Mouse (Mus musculus) hindbrain, embryonic 10.5 days (tissue): ENCODE results near the gene Zmiz1. TPM values are rescaled to one million over a fixed set of nuclear protein-coding genes. Genes with fewer than 3 reads are reported as not detected.

ENCODE experiments used
- DNase-seq: peaks from one replicate; pipeline ENCODE4 v3.0.0-alpha.2; 2017; ENCODE audit warnings: low spot score
- H3K27ac ChIP-seq: fragments of 300-500 bp; sonication (generic); 2 replicates; pipeline ENCODE4 v1.5.1; 2016; ENCODE audit warnings: mild to moderate bottlenecking, moderate library complexity
- H3K27me3 ChIP-seq: fragments of 300-500 bp; sonication (generic); 2 replicates; pipeline ENCODE4 v1.6.1; 2016; ENCODE audit warnings: mild to moderate bottlenecking; ENCODE audit not compliant: poor library complexity, insufficient read depth, severe bottlenecking
- H3K36me3 ChIP-seq: fragments of 300-500 bp; sonication (generic); 2 replicates; pipeline ENCODE4 v1.6.1; 2016; ENCODE audit warnings: mild to moderate bottlenecking, moderate library complexity
- H3K4me1 ChIP-seq: fragments of 300-500 bp; sonication (generic); replicated peaks from 2 replicates; pipeline ENCODE4 v1.6.1; 2016; ENCODE audit warnings: mild to moderate bottlenecking
- H3K4me3 ChIP-seq: fragments of 300-500 bp; sonication (generic); 2 replicates; pipeline ENCODE4 v1.5.1; 2016; ENCODE audit warnings: mild to moderate bottlenecking, moderate library complexity
- H3K9me3 ChIP-seq: fragments of 300-500 bp; sonication (generic); 2 replicates; pipeline ENCODE4 v1.6.1; 2016; ENCODE audit warnings: mild to moderate bottlenecking, moderate library complexity
- WGBS: fragments of 180-500 bp; shearing (Covaris S2); methylation state at CpG from one replicate; pipeline ENCODE4 v1.1.7; 2016; 5-methylcytosine and 5-hydroxymethylcytosine counted together
- polyA plus RNA-seq: library from polyadenylated mRNA; unstranded; fragments of >200 nt; fragmentation: Nextera tagmentation; extraction: Ambion mirVana; gene quantifications from 2 replicates; pipeline ENCODE4 v1.2.1, GENCODE M21; 2016

Gene Zmiz1
- polyA plus RNA-seq, 1 experiment from 2014 or later = 60.1 TPM

DNA sequence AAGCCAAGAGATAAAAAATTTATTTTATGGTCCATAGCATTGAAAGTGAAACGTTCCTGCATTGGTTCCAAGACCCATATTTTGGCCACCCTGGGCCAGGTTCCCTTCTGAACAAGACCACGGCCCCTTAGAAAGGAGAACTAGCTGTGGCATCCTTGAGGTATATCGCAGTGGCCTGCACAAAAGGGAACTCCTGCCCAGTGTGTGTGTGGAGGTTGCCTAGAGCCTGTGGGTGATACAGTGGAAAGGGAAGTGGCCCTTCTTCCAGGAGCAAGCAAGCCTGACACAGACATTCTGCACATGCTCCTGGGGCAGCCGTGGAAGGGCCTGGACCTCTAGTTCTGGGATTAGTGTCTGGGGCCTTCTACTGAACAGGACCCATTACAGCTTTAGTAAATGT is 71.4 kb downstream of the Zmiz1 start:
- no peak overlapping the region for H3K4me3 ChIP-seq
- 94% methylated on average over 4 of the region's 4 CpGs for WGBS
- DNase-seq = no peak
- H3K27me3 ChIP-seq = no peaks in the 10 kb centered on the region
- no peaks in the 10 kb centered on the region for H3K9me3 ChIP-seq
- peaks cover 73% of the 10 kb centered on the region for H3K4me1 ChIP-seq
- peak overlapping the region; percentile 29; the same call in 1 of the 2 replicates for H3K27ac ChIP-seq
- peaks cover 77% of the 10 kb centered on the region for H3K36me3 ChIP-seq

- H3K36me3 ChIP-seq = peaks cover 77% of the 10 kb centered on the region
These were observed 71.8 kb downstream of the Zmiz1 start for GRCm38 (mm10) chr14:25530815-25531214.

GRCm38 (mm10) chr14:25533010-25533409 is 74.0 kb downstream of the Zmiz1 start:
- H3K4me1 ChIP-seq = peaks cover 56% of the 10 kb centered on the region
- H3K27ac ChIP-seq = peak overlapping the region; percentile 67
- 75% methylated on average over 3 of the region's 3 CpGs for WGBS
- no peak overlapping the region for H3K4me3 ChIP-seq
- DNase-seq = no peak
- no peaks in the 10 kb centered on the region for H3K9me3 ChIP-seq
- peaks cover 78% of the 10 kb centered on the region for H3K36me3 ChIP-seq
- no peaks in the 10 kb centered on the region for H3K27me3 ChIP-seq

More at GRCm38 (mm10) chr14:25530815-25531214, 71.8 kb downstream of the Zmiz1 start:
- no peaks in the 10 kb centered on the region for H3K27me3 ChIP-seq
- peaks cover 73% of the 10 kb centered on the region for H3K4me1 ChIP-seq
- DNase-seq = no peak
- peak overlapping the region; percentile 29; the same call in 1 of the 2 replicates for H3K27ac ChIP-seq
- WGBS = 79% methylated on average over 5 of the region's 5 CpGs
- H3K4me3 ChIP-seq = no peak overlapping the region
- H3K9me3 ChIP-seq = no peaks in the 10 kb centered on the region

- Histone ChIP-seq H3K9me3 (no peaks in the 10 kb centered on the region), H3K4me3 (no peak overlapping the region), H3K27ac (peak overlapping the region; percentile 64; the same call in 1 of the 2 replicates), H3K36me3 (peaks cover 78% of the 10 kb centered on the region), H3K4me1 (peaks cover 51% of the 10 kb centered on the region), H3K27me3 (no peaks in the 10 kb centered on the region)
- DNase-seq = no peak
- WGBS = 92% methylated on average over 9 of the region's 9 CpGs
These were observed 74.8 kb downstream of the Zmiz1 start for GRCm38 (mm10) chr14:25533631-25534395.

DNA sequence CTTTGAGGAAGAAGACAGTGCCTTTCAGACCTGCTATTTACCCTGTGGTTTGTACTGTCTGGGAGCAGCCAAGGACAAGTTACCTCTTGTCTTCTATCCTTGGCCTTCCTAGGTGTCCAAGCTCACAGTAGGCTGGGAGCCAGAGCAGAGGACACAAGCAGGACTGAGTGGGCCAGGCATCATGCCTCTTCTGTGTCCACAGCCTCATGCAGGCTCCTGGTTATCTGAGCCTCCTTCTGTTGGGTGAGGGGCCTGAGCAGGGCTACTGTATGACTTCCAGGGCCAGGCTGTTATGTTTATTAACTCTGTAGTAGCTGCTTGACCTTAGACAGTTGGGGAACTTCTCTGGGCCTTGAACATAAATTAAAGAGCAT is 75.4 kb downstream of the Zmiz1 start:
- peaks cover 79% of the 10 kb centered on the region for H3K36me3 ChIP-seq
- H3K4me1 ChIP-seq = peaks cover 53% of the 10 kb centered on the region
- no peak for DNase-seq
- no peaks in the 10 kb centered on the region for H3K9me3 ChIP-seq
- no peaks in the 10 kb centered on the region for H3K27me3 ChIP-seq
- H3K4me3 ChIP-seq = no peak overlapping the region
- H3K27ac ChIP-seq = peak overlapping the region; percentile 64

GRCm38 (mm10) chr14:25534918-25535582 is 76.1 kb downstream of the Zmiz1 start:
- peaks cover 57% of the 10 kb centered on the region for H3K4me1 ChIP-seq

DNA sequence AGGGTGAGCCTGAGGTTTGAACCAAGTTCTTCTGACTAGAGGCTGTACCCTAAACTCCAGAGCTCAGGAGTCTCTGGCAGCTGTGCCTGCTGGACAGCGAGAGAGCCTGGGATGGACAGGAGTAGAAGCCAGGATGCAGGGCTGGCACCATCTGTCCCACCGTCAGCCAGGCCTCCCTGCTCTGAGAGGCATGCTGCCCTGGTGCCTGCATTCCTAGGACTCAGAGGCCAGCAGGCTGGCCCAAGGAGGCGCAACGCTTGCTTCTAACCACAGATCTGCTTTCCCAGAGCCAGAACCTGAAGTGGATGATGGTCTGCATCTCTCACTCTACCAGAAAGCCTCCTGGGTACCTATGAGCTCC is 76.6 kb downstream of the Zmiz1 start:
- H3K36me3 ChIP-seq = peaks cover 88% of the 10 kb centered on the region

More at GRCm38 (mm10) chr14:25534918-25535582, 76.1 kb downstream of the Zmiz1 start:
- no peaks in the 10 kb centered on the region for H3K9me3 ChIP-seq
- DNase-seq = no peak
- WGBS = 80% methylated on average over 11 of the region's 11 CpGs
- H3K36me3 ChIP-seq = peaks cover 85% of the 10 kb centered on the region
- H3K27ac ChIP-seq = peak overlapping the region; percentile 64
- H3K27me3 ChIP-seq = no peaks in the 10 kb centered on the region
- no peak overlapping the region for H3K4me3 ChIP-seq

DNA sequence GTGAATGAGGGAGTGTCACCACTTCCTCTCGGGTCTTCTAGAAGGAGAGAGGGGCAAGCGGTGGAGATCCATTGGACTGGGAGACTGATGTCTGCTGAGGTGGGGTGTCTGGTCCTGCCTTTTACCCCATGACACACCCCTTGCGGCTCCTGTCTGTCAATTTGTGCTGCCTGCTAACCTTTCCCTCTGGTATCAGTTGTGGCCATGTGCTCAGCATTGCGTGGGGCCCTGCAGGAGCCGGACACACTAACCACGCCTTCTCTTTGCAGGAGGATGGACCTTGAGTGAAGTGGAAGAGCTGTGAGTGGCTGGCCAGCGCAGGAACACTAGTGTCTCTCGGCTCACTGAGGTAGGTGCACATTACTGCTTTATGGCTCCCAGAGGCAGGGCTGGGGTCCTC is 77.5 kb downstream of the Zmiz1 start:
- no peak for DNase-seq
- Histone ChIP-seq H3K27ac (0 out of 2 replicates have a peak overlapping the region, but pooled peaks have one; percentile 59), H3K4me3 (no peak overlapping the region), H3K4me1 (peaks cover 51% of the 10 kb centered on the region), H3K9me3 (no peaks in the 10 kb centered on the region), H3K27me3 (no peaks in the 10 kb centered on the region), H3K36me3 (peaks cover 88% of the 10 kb centered on the region)
- WGBS = 96% methylated on average over 8 of the region's 8 CpGs

More for the DNA sequence above, 76.6 kb downstream of the Zmiz1 start:
- Histone ChIP-seq H3K9me3 (no peaks in the 10 kb centered on the region), H3K27me3 (no peaks in the 10 kb centered on the region), H3K4me3 (no peak overlapping the region), H3K27ac (peak overlapping the region; percentile 59), H3K4me1 (peaks cover 52% of the 10 kb centered on the region)
- WGBS = 91% methylated on average over 4 of the region's 4 CpGs
- no peak for DNase-seq

DNA sequence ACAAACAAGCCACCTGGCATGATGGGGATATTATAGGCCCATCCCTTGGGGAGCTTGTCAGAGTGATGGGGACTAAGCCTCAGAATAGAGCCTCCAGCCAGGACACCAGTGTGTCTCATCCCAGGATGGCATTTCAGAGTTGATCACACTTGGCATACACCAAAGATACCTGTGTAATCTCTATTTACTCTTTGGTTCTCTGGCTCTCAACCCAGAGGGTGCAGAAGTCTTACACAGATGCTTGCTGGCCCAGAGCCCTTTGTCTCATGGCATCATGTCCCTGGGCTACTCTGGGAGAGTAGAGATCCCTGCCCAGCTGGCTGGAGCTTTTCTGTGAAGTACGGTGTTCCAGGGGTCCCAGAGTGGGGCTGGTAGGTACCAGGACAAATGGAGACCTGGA is 78.4 kb downstream of the Zmiz1 start:
- no peaks in the 10 kb centered on the region for H3K27me3 ChIP-seq
- DNase-seq = no peak
- 98% methylated on average over 1 of the region's 1 CpGs for WGBS
- H3K36me3 ChIP-seq = peaks cover 93% of the 10 kb centered on the region
- H3K4me3 ChIP-seq = no peak overlapping the region
- no peaks in the 10 kb centered on the region for H3K9me3 ChIP-seq
- peaks cover 46% of the 10 kb centered on the region for H3K4me1 ChIP-seq
- no peak overlapping the region for H3K27ac ChIP-seq

DNA sequence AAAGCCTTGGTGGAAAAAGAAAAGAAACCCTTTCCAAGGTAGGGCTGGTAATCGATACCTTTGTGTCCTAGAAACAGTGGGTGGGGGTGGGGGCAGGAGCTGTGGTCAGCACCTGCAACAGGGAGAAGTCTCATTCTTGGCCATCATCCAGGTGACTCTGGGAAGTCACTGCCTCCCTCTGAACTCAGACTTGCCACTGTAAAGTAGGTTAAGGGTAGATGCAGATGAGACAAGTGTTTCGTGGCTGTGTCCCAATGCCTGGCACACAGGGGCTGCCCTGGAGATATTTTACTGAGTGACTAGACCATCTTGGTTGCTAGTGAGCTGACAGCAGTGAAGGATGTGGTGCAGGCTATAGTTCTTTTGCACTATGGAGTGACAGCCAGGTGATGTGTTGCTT is 79.5 kb downstream of the Zmiz1 start:
- no peak overlapping the region for H3K4me3 ChIP-seq
- H3K36me3 ChIP-seq = peaks cover 89% of the 10 kb centered on the region
- H3K9me3 ChIP-seq = no peaks in the 10 kb centered on the region
- DNase-seq = no peak
- 94% methylated on average over 2 of the region's 2 CpGs for WGBS
- no peaks in the 10 kb centered on the region for H3K27me3 ChIP-seq
- H3K27ac ChIP-seq = no peak overlapping the region
- H3K4me1 ChIP-seq = peaks cover 36% of the 10 kb centered on the region

DNA sequence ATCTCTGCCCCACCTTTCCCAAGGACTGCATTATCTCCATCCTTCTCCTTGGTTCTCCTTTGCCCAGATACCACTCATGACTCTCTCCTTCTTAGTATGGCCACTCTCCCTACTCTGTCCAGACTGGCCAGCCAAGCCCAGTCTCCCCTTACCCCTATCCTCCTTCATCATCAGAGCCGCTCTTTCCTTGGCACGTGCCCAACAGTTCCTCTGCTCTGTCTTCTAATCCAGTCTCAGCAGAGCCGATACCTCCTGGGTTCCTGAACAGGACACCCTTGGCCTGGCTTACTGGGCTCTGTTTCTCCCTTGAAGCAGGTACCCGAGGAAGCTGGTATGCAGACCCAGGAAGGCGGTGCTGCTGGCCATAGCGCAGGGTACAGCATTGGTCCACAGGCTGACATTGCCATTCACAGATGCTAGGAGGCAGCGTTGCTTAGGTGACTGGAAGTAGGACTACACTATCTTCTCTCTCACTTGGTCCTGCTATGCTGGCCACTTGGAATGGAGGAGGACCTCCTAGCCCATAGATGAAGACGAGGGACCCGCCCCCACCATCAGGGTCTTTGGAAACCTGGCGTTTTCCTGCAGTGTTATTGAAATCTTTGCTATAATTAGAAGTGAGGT is 80.6 kb downstream of the Zmiz1 start:
- DNase-seq = no peak
- Histone ChIP-seq H3K4me3 (no peak overlapping the region), H3K9me3 (no peaks in the 10 kb centered on the region), H3K36me3 (peaks cover 91% of the 10 kb centered on the region), H3K27ac (no peak overlapping the region), H3K4me1 (peaks cover 25% of the 10 kb centered on the region; the same call in 1 of the 2 replicates), H3K27me3 (no peaks in the 10 kb centered on the region)
- WGBS = 90% methylated on average over 10 of the region's 10 CpGs

DNA sequence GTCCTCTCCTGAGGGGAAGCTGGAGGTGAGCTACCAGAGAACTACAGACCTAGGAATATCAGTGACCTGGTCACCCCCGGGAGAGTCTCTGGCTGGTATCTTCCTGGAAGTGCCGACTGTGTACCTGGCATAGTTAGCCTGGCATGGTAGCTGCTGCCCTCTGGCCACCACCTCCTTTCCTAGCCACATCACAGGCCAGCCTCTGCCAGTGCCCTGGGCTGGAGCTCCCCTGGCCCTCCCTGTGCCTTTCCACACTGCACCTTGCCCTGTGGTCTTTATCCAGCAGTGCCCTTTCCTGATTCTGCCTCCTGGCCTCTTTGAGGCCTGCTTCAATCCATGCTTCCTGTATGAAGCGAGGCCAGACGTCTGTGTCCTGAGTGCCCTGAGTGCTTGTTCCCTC is 81.2 kb downstream of the Zmiz1 start:
- 88% methylated on average over 4 of the region's 4 CpGs for WGBS
- no peak overlapping the region for H3K4me3 ChIP-seq
- H3K9me3 ChIP-seq = no peaks in the 10 kb centered on the region
- H3K27ac ChIP-seq = 0 out of 2 replicates have a peak overlapping the region, but pooled peaks have one; percentile 12
- no peaks in the 10 kb centered on the region for H3K27me3 ChIP-seq
- peaks cover 21% of the 10 kb centered on the region; the same call in 1 of the 2 replicates for H3K4me1 ChIP-seq
- peaks cover 92% of the 10 kb centered on the region for H3K36me3 ChIP-seq
- DNase-seq = no peak

DNA sequence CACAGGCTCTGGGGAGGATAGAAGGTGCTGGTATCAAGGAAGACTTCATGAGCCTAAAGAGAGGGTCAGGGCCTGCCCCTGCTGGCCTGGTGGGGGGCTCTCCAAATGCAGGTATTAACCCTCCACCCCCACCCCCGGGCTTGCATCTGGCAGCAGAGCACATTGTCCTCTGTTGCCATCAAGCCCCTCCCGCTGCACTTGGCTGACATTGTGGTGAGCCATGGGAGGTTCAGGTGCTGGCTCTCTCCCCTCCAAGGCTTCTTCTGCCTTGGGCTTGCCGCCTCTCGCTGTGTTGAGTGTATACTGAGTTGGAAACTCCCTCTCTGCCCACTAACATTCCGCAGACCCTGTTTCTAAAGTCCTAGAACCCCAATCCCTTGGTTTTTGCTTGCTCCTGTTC is 82.2 kb downstream of the Zmiz1 start:
- Histone ChIP-seq H3K4me3 (no peak overlapping the region), H3K27me3 (no peaks in the 10 kb centered on the region), H3K27ac (no peak overlapping the region), H3K9me3 (no peaks in the 10 kb centered on the region), H3K36me3 (peaks cover 92% of the 10 kb centered on the region), H3K4me1 (peaks cover 21% of the 10 kb centered on the region)
- 94% methylated on average over 5 of the region's 5 CpGs for WGBS
- no peak for DNase-seq
